Mouse (Mus musculus) granulocyte monocyte progenitor cell, adult 5-6 weeks (primary cell): ENCODE results near the gene Snrnp25. TPM values are rescaled to one million over a fixed set of nuclear protein-coding genes. Genes with fewer than 3 reads are reported as not detected.

ENCODE experiments used
- ATAC-seq: replicated peaks from 2 replicates; pipeline ENCODE4 v1.8.0; 2016; ENCODE audit warnings: mild to moderate bottlenecking, moderate TSS enrichment, inconsistent platforms; ENCODE audit not compliant: poor library complexity, severe bottlenecking
- total RNA-seq, 2 experiments: library from RNA; stranded (forward) in 1 of 2; stranded (reverse) in 1 of 2; fragments of 200-712, 200-1000 nt in 1 of 2; fragments of >200 nt in 1 of 2; fragmentation: Nextera tagmentation in 1 of 2; gene quantifications; 2 replicates each; pipeline ENCODE4 v1.2.3; 2014 to 2017

Gene Snrnp25
- total RNA-seq, 2 experiments from 2014 or later, result 50.3 to 78.0 TPM

DNA sequence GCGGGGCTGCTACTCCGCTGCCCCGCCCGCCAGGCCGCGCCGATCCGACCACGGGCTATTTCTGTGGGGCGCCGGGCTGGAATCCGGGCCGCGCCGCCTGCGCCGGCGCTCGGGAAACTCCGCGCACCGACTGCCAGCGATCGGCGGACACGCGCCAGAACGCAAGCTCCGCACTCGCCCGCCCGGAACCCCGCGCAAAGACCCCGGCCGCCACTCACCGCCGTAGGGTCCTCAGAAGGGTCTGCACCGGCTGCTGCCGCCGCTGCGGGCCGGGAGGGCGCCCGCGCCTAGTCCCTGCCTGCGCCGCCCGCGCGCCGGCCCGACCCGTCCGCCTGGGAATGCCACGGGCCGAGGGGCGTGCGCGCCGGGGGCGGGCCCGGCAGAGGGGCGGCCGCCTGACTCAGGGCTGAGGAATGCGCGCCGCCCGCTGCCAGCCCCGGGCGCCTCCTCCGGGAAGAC lies 16.8 kb downstream of the Snrnp25 start, which contains the start of gene Rhbdf1:
Gene Rhbdf1, minus strand, starts transcription at position 350 of the 459 bp plus-strand sequence.
- no peak for ATAC-seq

GRCm38 (mm10) chr11:32222570-32223194 lies 17.5 kb downstream of the Snrnp25 start:
- ATAC-seq, result no peak

GRCm38 (mm10) chr11:32223297-32223967 lies 18.2 kb downstream of the Snrnp25 start:
- no peak for ATAC-seq

- ATAC-seq, result peak; percentile 53
These were observed 19.4 kb downstream of the Snrnp25 start for GRCm38 (mm10) chr11:32224468-32225139.

GRCm38 (mm10) chr11:32225222-32226104 lies 20.2 kb downstream of the Snrnp25 start:
- 0 out of 2 replicates have a peak, but pooled peaks have one; percentile 7 for ATAC-seq

DNA sequence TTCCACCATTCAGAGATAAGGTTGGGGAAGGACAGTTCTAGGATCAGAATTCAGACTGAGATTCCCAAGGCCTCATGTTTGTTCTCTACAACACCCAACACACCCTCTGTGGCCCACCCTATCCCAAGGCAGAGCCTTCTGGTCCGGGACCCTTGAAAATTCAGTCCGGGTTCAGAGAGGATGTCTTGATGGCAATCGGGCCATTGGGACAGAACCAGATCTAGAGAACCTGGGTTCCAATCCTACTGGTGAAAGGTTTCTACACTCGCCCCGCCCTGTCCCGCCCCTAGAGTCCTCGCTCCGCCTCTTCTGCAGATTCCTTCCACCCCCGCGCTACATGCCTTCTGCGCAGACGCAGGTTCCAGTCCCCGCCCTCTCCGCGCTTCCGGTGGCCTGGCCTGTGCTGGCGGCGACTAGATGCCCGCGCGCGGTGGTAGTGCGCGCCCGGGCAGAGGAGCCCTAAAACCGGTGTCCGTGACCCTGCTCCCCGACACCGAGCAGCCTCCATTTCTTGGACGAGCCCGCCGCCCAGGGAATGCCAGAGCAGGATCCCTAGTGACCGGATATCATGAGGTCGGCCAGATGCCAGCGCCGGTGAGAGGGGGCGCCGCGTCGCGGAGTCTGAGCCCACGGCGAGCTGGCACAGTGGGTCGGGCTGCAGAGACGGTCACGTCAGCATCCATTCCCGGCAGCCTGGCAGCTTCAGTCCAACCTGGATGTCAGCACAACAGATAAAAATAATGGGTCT lies 21.1 kb downstream of the Snrnp25 start, which contains the start of gene Mpg:
Gene Mpg, plus strand, starts transcription at position 382 of the 748 bp plus-strand sequence.
- ATAC-seq, result peak; percentile 67

GRCm38 (mm10) chr11:32227041-32227440 lies 21.8 kb downstream of the Snrnp25 start:
- ATAC-seq, result no peak

DNA sequence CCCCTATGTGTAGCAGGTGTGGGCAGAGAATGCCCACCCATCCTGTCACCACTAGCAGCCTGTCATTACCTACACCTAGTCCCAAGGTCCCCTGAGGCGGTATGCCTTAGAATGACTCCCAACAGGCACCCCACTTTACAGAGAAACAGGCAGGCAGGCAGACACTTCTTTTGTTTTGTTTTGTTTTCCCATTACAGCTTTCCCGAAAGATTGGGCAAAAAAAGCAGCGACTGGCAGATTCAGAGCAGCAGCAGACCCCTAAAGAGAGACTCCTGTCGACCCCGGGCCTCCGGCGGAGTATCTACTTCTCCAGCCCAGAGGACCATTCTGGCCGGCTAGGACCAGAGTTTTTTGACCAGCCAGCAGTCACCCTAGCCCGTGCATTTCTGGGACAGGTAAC lies 22.3 kb downstream of the Snrnp25 start:
- no peak for ATAC-seq

DNA sequence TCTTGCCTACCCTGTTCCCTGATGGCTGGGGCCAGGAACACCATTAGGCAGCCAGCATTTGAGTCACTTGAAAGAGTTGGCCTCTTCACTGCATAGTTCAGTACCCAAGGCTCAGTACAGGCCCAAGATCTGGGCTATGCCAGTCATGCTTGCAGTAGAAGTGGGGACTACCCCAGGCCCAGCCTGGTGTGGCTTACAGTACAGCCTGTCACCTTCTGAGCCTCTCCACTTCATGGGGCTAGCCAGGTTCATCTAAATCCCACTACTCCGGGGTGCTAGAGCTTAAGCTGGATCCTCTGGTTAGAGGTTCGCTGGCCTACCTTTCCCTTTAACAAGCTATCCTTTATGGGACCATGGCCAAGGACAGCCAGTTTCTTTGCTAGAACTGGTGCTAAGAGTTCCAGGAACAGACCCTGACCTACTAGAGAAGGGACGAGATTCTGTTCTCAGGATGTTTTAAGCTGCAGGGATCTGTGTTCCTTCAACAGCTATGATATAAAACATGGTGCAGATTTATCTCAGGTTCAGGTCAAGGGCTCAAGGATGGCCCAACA lies 23.2 kb downstream of the Snrnp25 start:
- no peak for ATAC-seq

DNA sequence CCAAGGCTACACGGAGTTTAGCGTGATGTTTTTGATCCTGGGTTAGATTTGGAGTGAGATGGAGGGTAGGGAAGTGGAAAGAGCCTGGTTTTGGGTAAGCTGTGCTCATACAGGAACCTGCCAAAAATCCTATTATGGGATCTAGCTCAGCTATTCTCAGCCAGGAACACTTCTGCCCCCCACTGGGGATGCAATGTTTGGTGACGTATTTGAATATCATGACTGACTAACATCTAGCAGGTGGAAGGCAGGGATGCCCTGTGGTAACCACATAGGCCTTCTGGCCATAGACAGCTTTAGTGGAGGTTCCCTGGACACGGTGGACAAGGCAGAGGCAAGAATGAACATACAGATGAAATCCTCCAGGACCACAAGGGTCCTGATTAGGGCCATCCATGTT lies 25.0 kb downstream of the Snrnp25 start:
- no peak for ATAC-seq

DNA sequence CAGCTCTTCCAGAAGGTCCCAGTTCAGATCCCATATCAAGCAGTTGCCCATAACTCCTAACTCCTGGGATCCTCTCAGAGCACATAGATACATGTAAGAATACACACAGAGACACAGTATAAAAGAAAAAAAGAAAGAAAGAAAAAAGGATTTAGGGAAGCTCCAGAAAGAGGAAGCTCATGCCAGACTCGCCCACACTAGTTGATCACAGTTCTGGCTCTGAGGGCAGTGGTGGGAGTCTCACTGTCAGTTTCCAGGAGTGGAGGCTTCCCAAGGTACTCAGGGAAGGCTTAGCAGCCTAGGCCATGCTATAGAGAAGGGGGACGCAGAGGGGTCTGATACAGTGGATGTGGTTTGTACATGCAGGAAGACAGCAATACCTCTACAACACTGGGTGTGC lies 25.9 kb downstream of the Snrnp25 start:
- ATAC-seq, result peak; percentile 45

DNA sequence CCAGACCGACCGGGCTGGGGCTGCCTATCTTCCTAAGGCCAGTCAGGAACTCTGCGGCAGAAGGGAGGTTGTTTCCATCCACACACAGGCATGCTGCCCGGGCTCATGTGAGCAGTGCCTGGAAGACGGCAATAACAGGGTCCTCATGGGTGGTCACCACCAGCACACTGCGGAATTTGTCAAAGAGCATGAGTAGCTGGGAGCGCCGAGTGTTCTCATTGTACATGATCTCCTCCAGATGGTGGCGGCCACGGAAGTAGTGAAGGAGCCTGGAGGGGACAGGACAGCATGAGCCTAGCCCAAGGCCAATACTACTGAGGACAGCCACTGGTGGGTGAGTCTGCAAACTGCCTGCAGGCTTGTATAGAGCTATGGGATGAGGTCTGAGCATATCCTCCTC lies 27.6 kb downstream of the Snrnp25 start:
- ATAC-seq, result no peak

DNA sequence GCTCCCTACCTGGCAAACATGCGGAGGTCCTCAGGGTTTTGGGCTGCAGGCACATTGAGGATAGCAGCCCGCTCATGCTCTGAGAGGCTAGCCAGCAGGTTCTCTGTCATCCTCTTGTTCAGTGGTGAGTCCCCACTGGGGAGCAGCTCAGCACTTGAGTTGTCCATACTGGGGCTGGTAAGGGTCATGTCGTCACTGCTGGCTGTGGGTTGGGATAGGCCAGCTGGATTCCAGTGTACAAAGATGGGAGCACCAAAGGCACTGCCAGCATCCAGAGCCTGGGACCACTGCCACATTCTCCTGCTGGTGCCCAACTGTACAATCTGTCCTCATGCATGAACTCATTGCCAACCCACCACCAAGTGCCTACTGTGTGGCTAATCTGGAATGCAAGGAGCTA lies 28.7 kb downstream of the Snrnp25 start:
- no peak for ATAC-seq

DNA sequence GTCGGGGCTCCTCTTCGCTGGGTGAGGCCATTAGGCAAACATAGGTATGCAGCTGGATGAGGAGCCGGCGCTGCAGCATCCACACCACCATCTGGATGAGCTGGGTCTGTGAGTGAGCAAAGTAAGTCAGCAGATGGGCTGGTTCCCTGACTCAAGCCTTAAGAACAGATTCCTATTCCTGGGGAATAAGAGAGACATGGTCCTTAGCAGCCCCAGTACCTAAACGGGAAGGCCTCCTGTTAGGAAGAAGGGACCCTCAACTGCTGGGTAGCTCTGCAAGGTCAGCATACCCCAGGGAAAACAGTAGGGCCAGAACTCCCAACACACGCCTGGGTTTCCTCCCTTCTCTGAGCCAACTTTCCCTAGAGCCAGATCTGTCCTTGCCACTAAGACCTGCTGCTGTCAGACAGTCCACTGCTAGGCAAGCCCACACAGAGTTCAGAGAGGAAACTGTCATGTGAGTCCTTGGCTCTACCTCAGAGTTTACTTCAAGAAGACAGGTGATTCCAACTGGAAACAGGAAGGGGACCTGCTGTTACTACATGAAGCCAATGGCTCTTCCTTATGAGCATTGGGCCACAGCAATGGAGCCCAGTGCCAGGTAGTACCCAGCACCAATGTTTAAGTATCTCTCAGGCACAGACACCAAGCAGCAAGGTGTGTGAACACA lies 29.7 kb downstream of the Snrnp25 start:
- no peak for ATAC-seq

GRCm38 (mm10) chr11:32235646-32236045 lies 30.4 kb downstream of the Snrnp25 start:
- ATAC-seq, result no peak

- ATAC-seq, result no peak
These were observed 30.9 kb downstream of the Snrnp25 start for GRCm38 (mm10) chr11:32236132-32236531.

- 0 out of 2 replicates have a peak, but pooled peaks have one; percentile 18 for ATAC-seq
These were observed 31.6 kb downstream of the Snrnp25 start for GRCm38 (mm10) chr11:32236712-32237410.

DNA sequence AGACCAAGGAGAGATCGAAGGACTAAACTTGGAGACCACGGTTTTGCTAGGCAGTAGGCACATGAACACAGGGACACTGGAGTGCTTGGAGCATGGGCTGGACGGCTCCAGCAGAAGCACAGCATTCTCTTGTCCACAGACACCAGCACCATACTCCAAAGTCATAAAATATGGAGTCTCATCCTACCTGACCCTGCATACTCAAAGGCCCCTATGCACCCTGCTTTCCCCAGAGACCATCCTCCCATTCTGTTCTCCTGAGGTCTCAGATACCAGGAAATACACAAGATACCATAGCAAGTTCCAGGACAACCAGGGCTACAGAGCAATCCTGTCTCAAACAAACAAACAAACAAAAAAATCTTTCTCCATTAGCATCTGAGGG lies 32.2 kb downstream of the Snrnp25 start:
- ATAC-seq, result no peak
